Mouse (Mus musculus) urinary bladder, adult 18-20 months (tissue): Measurements from ENCODE around the gene Coro1c.

ENCODE experiments used
- DNase-seq, 2 experiments: peaks; one replicate each; pipeline ENCODE4 v3.0.0; 2022; ENCODE audit warnings: low spot score in 2 of 2, mixed read lengths in 2 of 2

The Coro1c gene

GRCm38 (mm10) chr5:113908592-113909441 lies at the start of gene Coro1c:
Gene Coro1c, minus strand, starts transcription at chr5:113908758.
- peak; percentile 97 to 98 for DNase-seq

- peak; percentile 67 to 83 for DNase-seq
Observed at GRCm38 (mm10) chr5:113956510-113956909, 48.0 kb upstream of the Coro1c start.

GRCm38 (mm10) chr5:113955691-113956090 lies 47.1 kb upstream of the Coro1c start:
- no peak for DNase-seq

DNA sequence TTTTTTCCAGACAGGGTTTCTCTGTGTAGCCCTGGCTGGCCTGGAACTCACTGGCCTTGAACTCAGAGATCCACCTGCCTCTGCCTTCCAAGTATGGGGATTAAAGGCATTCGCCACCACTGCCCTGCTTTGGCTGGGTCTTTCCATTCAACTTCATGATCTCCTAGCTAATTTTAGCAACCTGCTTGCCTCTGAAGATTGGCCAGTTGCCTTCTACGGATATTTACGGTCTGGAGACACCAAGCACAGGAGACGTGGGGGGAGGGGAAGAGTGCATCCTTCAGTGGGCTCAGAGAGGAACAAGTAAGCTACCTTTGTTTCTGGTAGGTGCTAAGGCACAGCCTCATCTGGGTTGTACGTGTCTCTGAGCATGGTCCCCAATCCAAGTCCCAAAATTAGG lies 46.7 kb upstream of the Coro1c start:
- DNase-seq: no peak

DNA sequence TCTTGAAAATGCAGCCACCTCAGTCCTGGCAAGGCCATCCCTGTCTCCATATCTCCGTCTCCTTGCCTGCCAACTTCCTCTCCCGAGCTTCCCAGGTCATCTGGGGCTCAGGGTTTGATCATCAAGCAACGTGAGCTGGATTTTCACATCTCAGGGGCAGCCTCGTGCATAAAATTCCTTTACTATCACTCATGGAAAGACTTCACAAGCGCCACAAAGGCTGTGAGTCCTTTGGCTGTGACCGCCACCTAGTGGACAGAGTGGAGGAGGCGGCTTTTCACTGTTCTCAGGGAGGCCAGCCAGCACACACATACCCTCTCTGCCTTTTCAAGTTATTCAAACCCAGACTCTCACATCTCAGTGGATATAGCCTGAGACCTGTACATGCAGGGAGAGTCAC lies 45.9 kb upstream of the Coro1c start:
- DNase-seq: peak; percentile 60 to 77

- DNase-seq: no peak
Observed at GRCm38 (mm10) chr5:113952519-113952918, 44.0 kb upstream of the Coro1c start.

DNA sequence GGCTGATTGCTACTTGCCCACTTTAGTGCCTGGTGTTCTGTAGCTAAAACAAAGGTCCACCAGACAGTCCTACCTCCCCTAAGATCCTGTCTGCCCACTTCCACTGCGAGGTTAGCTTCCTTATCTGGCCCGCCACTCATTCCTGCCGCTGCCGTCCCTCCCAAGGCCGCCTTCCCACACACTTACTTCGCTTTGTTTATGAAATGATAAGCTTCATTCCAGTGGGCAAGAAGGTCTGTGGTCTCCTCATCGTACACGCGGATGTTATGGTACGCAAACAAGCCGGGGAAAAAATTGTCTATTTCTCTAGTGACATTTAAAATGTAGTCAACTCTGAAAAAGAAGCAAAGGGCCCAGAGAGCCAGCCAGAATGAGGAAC lies 43.1 kb upstream of the Coro1c start:
- no peak for DNase-seq

DNA sequence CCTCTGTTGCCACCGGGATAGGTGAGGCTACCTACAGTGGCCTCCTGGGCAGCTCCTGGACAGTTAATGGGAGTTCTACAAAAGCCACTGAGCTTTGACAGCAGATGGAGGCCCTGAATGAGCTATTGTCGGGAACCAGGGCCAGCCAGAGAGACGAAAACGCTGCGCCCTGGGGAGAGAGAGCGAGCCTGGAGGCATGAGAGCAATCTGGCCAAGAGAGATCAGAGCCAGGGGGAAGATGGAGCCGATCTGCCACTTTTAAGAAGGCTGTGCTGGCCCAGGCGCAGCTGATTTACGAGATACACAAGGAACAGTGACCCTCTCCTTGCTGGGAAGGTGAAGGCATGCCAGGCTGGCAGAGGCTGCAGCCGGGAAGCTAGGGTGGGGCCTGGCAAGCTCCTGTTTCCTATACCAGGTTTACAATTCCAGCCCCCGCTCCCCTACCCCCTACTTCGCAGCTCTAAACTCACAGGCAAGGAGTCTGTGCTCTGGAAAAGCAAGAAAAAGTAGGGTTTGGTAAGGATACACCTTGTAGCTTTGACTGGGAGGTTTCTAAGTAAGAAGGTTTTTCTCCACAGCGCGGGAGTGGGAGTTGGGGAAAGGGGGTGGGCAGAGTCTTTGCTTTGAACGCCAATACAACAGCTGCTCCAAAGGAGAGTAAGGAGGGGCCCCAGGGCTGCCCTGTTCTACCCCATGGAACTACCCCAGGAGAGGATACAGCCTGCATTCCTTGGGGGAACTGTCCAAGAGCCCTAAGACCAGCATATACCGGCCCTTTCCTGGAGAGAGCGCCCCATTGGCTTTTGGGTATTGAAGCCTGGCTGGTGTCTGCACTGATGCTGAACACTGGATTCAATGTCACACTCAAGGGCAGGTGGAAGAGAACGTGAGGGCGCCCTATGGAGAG lies 42.5 kb upstream of the Coro1c start:
- no peak for DNase-seq

- no peak for DNase-seq
Observed at GRCm38 (mm10) chr5:113950133-113950532, 41.6 kb upstream of the Coro1c start.

DNA sequence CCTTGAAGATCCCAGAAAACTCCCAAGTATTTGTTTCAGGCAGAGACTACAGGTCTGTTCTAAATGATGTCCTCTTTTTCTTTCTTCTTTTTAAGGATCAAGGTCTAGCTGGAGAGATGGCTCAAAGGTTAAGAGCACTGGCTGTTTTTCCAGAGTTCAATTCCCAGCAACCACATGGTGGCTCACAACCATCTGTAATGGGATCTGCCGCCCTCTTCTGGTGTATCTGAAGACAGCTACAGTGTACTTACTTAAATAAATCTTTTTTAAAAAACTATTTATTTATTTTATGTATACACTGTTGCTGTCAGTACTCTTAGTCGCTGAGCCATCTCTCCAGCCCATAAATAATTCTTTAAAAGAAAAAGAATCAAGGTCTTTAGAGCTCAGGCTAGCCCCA lies 38.7 kb upstream of the Coro1c start:
- no peak for DNase-seq

DNA sequence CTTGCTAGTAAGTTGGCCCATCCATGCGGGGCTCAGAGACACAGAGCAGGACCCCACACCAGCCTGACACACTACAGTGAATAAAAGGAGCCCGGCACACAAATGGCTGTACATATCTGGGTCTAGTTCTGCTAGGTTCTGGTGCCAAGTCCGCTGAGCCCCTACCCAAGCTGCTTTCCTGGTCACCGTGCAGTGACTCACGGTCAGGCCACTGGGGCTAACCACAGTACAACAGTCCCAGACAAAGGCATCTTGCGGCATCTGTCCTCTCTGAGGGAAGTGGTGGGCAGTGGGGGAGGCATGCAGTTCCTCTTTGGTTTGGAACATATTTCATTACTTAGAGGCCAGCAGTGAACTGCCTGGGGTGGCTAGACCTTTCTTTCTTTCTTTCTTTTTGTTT lies 36.6 kb upstream of the Coro1c start:
- no peak for DNase-seq

- no peak for DNase-seq
Observed at GRCm38 (mm10) chr5:113943328-113943727, 34.8 kb upstream of the Coro1c start.

- no peak for DNase-seq
Observed at GRCm38 (mm10) chr5:113942580-113942979, 34.0 kb upstream of the Coro1c start.

DNA sequence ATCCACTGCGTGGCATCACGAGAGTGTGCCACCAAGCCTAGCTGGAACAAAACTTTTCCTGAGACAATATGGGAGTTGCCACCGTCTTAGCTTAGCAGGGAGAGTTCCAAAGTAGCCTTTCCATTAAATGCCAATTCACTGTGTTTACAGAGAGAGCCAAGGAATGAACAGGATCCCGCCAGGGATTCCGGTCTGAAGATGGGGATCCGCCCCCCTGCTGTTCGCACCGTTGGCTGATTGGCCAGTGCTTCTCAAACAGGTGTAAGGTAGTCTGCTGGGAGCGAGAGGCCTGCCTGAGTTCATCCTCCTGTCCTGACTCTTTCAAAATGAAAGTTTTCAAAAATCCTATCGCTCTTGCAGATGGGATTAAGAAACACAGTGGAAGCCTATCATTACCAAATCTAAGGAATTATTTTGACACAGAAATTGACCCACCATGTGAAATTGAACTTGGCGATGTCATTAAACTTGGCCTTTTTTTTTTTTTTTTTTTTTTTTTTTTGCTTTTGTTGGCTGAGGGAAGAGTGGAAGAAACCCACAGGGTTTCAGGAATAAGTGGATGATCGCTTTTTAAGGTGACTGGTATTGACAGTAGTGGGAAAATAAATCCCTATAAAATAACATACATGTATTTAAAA lies 30.8 kb upstream of the Coro1c start:
- no peak for DNase-seq

GRCm38 (mm10) chr5:113937650-113938049 lies 29.1 kb upstream of the Coro1c start:
- DNase-seq: no peak

DNA sequence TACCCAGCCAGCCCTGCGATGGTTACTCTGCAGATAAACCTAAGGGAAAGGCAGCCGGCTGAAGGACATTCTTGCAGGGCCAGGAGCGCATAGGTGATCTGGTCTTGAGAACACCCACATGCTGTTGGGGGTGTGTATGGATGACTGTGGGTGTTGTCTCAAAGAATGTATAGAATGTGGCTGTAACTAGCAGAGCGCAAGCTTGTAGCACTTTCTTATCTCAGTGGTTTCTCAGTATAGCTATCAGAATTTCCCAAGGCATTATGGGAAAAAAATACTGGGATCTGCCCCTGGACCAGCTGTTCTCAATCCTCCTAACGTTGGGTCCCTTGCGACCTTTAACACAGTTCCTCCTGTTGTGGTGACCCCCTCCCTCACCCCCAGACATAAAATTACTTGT lies 25.3 kb upstream of the Coro1c start:
- DNase-seq: no peak

GRCm38 (mm10) chr5:113933480-113933879 lies 24.9 kb upstream of the Coro1c start:
- no peak for DNase-seq

DNA sequence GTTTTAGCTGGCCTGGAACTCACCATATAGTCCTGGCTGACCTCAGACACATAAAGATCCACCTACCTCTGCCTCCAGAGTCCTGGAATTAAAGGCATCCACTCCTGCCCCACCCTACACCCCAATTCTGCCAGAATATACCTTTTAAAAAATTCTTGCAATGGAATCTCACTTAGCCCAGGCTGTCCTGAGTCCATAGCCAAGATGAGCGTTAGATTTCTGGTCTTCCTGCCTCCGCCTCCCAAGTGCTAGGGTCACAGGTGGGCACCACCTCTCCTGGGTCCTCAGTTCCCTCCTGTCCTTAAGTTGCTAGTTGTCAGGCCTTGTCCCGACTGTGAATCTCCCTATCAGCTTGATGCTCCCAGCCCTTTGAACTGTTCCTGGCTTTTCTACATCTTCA lies 23.8 kb upstream of the Coro1c start:
- DNase-seq: no peak

GRCm38 (mm10) chr5:113930648-113931609 lies 22.4 kb upstream of the Coro1c start:
- peak in 1 of 2 experiments; percentile 61 for DNase-seq

- DNase-seq: no peak
Observed at GRCm38 (mm10) chr5:113929950-113930647, 21.5 kb upstream of the Coro1c start.
